Mouse (Mus musculus) hindbrain, embryonic 11.5 days (tissue): ENCODE measurements around the gene Ncor1. TPM values are rescaled to one million over a fixed set of nuclear protein-coding genes. Genes with fewer than 3 reads are reported as not detected.

Experiments
- polyA plus RNA-seq: library from polyadenylated mRNA; unstranded; fragments of >200 nt; fragmentation: Nextera tagmentation; extraction: Ambion mirVana; gene quantifications from 2 replicates; pipeline ENCODE4 v1.2.1, GENCODE M21; 2014

Gene Ncor1
- polyA plus RNA-seq, 1 experiment from 2014 or later: 189 TPM

Other genes starting within 250 kb of the Ncor1 start
- 4.5 and 5.7 TPM in 2 replicates for gene Adora2b, start 209.6 kb downstream of the Ncor1 start, polyA plus RNA-seq
- 19.2 and 19.9 TPM in 2 replicates for gene Zswim7, start 177.2 kb downstream of the Ncor1 start, polyA plus RNA-seq
- gene Ttc19, start 177.1 kb downstream of the Ncor1 start, polyA plus RNA-seq: 16.7 and 21.0 TPM in 2 replicates
- gene Pigl, start 81 bp downstream of the Ncor1 start, polyA plus RNA-seq: 13.6 and 13.7 TPM in 2 replicates
- gene Cenpv, start 80.7 kb upstream of the Ncor1 start, polyA plus RNA-seq: 44.2 and 50.0 TPM in 2 replicates
- gene Ubb, start 92.6 kb upstream of the Ncor1 start, polyA plus RNA-seq: 3,694 and 3,897 TPM in 2 replicates
- 6.5 and 8.9 TPM in 2 replicates for gene Trpv2, start 115.9 kb upstream of the Ncor1 start, polyA plus RNA-seq
- 16.2 and 16.7 TPM in 2 replicates for gene Lrrc75a, start 190.0 kb upstream of the Ncor1 start, polyA plus RNA-seq
- 38.8 and 43.5 TPM in 2 replicates for gene Mmgt2, start 190.1 kb upstream of the Ncor1 start, polyA plus RNA-seq